Mouse (Mus musculus): Measurements from ENCODE around the gene Awat2. TPM values are rescaled to one million over a fixed set of nuclear protein-coding genes. Genes with fewer than 3 reads are reported as not detected.

The Awat2 gene
- polyA plus RNA-seq, 1 experiment from 2014 or later = 1.0 TPM

DNA sequence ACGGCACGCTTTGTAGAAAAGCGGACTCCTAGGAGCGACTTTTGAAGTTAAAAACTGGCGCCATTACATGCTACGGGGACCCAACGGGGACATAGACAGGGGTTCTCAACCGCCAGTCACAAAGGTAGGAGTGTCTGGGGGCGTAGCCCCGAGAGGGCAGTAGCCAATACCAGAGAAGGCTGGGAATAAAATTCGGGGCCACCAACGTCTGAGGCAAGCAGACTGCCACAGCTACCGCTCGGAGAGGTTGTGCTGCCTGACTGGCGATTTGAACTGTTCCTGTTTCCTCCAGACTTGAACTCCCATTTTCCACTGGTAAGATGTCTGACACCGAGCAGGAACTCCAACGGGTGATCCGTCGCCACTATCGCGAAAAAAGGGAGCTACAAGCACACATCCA lies 13.8 kb downstream of the Awat2 start, which contains the start of gene Otud6a:
Gene Otud6a, plus strand, starts transcription at position 321 of the 400 bp plus-strand sequence.
- 91% methylated on average over 21 of the region's 21 CpGs for WGBS
- ATAC-seq (ENCODE audit: insufficient number of reproducible peaks, low FRiP score, low TSS enrichment, low read depth) = no peak
- no peak for DNase-seq (ENCODE audit: low spot score)
- H3K9me3 ChIP-seq (ENCODE audit: control insufficient read depth, low read length) = no peaks in the 10 kb centered on the region
- no peaks in the 10 kb centered on the region for H3K4me1 ChIP-seq (ENCODE audit: control insufficient read depth, insufficient read depth, low read length)
- no peak within 1 kb of the TSS for H3K4me3 ChIP-seq (ENCODE audit: low read depth, low read length)
- no peak within 1 kb of the TSS for H3K9ac ChIP-seq (ENCODE audit: low read length)
- H3K27me3 ChIP-seq (ENCODE audit: control insufficient read depth, insufficient read depth, low read length) = peaks cover 4% of the 10 kb centered on the region; the same call in 1 of the 2 replicates
- no peaks in the 10 kb centered on the region for H3K36me3 ChIP-seq (ENCODE audit: control insufficient read depth, insufficient read depth, low read length)
- H3K27ac ChIP-seq (replicated peaks; ENCODE audit: low read depth, low read length) = no peak within 1 kb of the TSS
- no peak within 1 kb of the TSS for H3K4me2 ChIP-seq (ENCODE audit: low read depth, severe bottlenecking)

DNA sequence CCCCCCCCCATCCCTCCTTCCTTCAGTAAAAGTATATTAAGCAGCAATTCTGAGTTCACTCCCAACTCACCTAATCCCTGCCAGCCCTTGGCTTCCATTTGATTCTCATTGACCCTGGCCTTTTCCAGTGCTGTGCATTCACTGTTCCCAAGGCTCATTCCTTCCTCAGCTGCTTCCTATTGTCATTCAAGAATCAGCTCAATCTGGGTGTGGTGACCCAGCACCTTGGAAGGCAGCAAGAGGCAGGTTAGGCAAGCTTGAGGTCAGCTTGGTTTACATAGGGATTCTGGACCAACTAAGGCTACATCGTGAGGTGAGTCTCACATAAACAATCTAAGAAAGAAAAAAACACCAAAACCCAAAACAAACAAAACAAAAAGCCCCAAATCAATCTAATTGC lies 33.3 kb downstream of the Awat2 start:
- 0 out of 2 replicates have a peak, but pooled peaks cover 2% of the 10 kb centered on the region for H3K27me3 ChIP-seq (ENCODE audit: control insufficient read depth, insufficient read depth, low read length)
- no peak for DNase-seq (ENCODE audit: low spot score)
- WGBS = 68% methylated on average over 1 of the region's 1 CpGs

DNA sequence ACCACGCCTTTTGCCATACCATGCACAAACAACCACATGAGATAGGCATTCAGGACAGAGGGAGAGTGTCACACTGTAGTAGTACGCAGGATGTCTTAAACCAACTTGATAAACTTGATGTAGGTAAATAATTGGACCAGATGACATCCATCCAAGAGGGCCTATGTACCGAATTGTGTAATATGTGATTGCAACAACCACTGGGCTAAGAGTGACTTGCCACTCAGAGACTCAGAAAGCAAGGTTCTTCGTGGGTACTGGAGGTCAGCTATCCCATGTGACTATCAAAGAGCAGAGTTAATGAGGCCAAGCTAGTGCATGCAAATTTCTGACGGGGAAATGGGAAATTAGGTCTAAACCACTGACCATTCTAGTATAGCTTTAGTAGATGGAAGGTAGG lies 40.9 kb downstream of the Awat2 start:
- no peaks in the 10 kb centered on the region for H3K4me1 ChIP-seq (ENCODE audit: control insufficient read depth, insufficient read depth, low read length)
- no peak overlapping the region for H3K4me2 ChIP-seq (ENCODE audit: low read depth, severe bottlenecking)
- H3K4me3 ChIP-seq (ENCODE audit: low read depth, low read length) = no peak overlapping the region
- ATAC-seq (ENCODE audit: insufficient number of reproducible peaks, low FRiP score, low TSS enrichment, low read depth) = no peak
- H3K36me3 ChIP-seq (ENCODE audit: control insufficient read depth, insufficient read depth, low read length) = no peaks in the 10 kb centered on the region
- H3K27ac ChIP-seq (replicated peaks; ENCODE audit: low read depth, low read length) = no peak overlapping the region
- H3K9me3 ChIP-seq (ENCODE audit: control insufficient read depth, low read length) = no peaks in the 10 kb centered on the region
- WGBS = 83% methylated on average over 5 of the region's 5 CpGs
- H3K9ac ChIP-seq (ENCODE audit: low read length) = no peak overlapping the region
- 0 out of 2 replicates have a peak, but pooled peaks cover 4% of the 10 kb centered on the region for H3K27me3 ChIP-seq (ENCODE audit: control insufficient read depth, insufficient read depth, low read length)
- DNase-seq (ENCODE audit: low spot score) = no peak

More for the DNA sequence above, 33.3 kb downstream of the Awat2 start:
- ATAC-seq (ENCODE audit: insufficient number of reproducible peaks, low FRiP score, low TSS enrichment, low read depth) = no peak
- H3K36me3 ChIP-seq (ENCODE audit: control insufficient read depth, insufficient read depth, low read length) = no peaks in the 10 kb centered on the region
- H3K4me2 ChIP-seq (ENCODE audit: low read depth, severe bottlenecking) = no peak overlapping the region
- H3K9ac ChIP-seq (ENCODE audit: low read length) = no peak overlapping the region
- H3K4me1 ChIP-seq (ENCODE audit: control insufficient read depth, insufficient read depth, low read length) = no peaks in the 10 kb centered on the region
- H3K4me3 ChIP-seq (ENCODE audit: low read depth, low read length) = no peak overlapping the region
- no peaks in the 10 kb centered on the region for H3K9me3 ChIP-seq (ENCODE audit: control insufficient read depth, low read length)
- no peak overlapping the region for H3K27ac ChIP-seq (replicated peaks; ENCODE audit: low read depth, low read length)

DNA sequence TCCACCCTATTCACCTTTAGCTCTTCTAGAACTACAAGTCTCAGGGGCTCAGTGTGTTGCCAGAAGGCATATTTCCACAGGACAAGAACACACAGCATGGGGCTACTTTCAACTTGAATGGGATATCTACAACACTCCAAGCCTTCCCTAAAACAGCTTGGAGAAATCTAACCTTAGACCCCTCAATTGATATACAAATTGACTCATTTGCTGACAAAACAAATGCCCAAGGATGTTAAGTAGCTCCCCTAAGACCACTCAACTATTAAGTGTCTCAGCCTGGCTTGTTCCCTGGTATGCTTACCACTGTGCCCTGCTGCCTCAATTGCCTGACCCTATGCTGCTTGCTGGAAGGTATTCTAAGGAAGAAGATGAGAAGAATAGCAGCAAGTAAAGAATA lies 41.6 kb downstream of the Awat2 start:
- Histone ChIP-seq H3K9me3 (ENCODE audit: control insufficient read depth, low read length) (no peaks in the 10 kb centered on the region), H3K4me2 (ENCODE audit: low read depth, severe bottlenecking) (no peak overlapping the region), H3K9ac (ENCODE audit: low read length) (no peak overlapping the region), H3K4me1 (ENCODE audit: control insufficient read depth, insufficient read depth, low read length) (no peaks in the 10 kb centered on the region), H3K36me3 (ENCODE audit: control insufficient read depth, insufficient read depth, low read length) (no peaks in the 10 kb centered on the region), H3K4me3 (ENCODE audit: low read depth, low read length) (no peak overlapping the region), H3K27me3 (ENCODE audit: control insufficient read depth, insufficient read depth, low read length) (0 out of 2 replicates have a peak, but pooled peaks cover 8% of the 10 kb centered on the region), H3K27ac (replicated peaks; ENCODE audit: low read depth, low read length) (no peak overlapping the region)
- ATAC-seq (ENCODE audit: insufficient number of reproducible peaks, low FRiP score, low TSS enrichment, low read depth) = no peak
- DNase-seq (ENCODE audit: low spot score) = no peak

DNA sequence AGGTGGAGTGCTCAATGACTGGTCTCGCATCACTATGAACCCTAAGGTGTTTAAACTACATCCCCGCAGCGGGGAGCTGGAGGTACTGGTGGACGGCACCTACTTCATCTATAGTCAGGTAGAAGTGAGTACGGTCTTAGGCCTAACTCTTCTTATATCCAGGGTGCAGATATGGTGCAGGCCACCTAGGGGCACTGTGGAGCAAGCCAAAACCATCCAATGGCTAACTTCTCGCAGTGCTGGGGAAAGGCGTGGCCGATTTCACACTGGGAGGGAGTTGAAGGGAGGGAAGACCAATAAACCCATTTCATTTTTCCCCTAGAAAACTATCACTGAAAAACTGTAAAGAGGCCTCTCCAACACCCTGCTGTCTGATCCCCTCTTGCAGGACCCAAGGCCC lies 47.5 kb downstream of the Awat2 start:
- no peaks in the 10 kb centered on the region for H3K9me3 ChIP-seq (ENCODE audit: control insufficient read depth, low read length)
- H3K9ac ChIP-seq (ENCODE audit: low read length) = no peak overlapping the region
- H3K4me3 ChIP-seq (ENCODE audit: low read depth, low read length) = no peak overlapping the region
- H3K36me3 ChIP-seq (ENCODE audit: control insufficient read depth, insufficient read depth, low read length) = no peaks in the 10 kb centered on the region
- H3K27me3 ChIP-seq (ENCODE audit: control insufficient read depth, insufficient read depth, low read length) = 0 out of 2 replicates have a peak, but pooled peaks cover 6% of the 10 kb centered on the region
- WGBS = 81% methylated on average over 8 of the region's 8 CpGs
- no peaks in the 10 kb centered on the region for H3K4me1 ChIP-seq (ENCODE audit: control insufficient read depth, insufficient read depth, low read length)
- no peak overlapping the region for H3K27ac ChIP-seq (replicated peaks; ENCODE audit: low read depth, low read length)
- ATAC-seq (ENCODE audit: insufficient number of reproducible peaks, low FRiP score, low TSS enrichment, low read depth) (no peak), DNase-seq (ENCODE audit: low spot score) (no peak)
- H3K4me2 ChIP-seq (ENCODE audit: low read depth, severe bottlenecking) = no peak overlapping the region

DNA sequence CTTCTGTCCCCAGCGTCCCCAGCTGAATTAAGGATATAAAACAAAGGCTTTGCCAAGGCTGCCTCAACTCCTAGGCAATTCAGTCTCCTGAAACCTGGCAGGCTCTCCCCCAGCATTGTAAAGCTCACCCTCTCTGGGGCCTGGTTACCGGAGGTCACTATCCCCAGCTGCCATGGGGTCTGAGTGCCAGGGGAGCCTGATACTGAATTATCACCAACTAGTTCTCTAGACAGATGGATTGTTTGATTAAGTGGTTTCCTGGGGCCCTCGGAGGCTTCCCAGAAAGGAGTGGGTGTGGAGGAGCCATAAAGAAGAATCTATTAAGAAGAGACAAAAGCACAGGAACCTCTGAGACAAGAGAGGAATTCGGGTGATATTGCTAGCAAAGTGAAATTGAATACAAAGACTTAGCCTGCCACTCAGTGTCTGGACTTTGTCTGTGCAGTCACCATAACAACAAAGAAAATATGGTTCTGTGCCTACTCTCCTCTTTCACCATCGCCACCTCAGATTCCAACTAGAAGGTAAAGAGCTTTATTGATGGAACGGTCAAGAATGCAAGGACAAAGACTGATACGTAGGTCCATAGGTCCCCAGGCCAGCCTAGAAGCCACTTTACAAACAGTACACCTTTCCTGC lies 48.2 kb downstream of the Awat2 start:
- Histone ChIP-seq H3K27me3 (ENCODE audit: control insufficient read depth, insufficient read depth, low read length) (0 out of 2 replicates have a peak, but pooled peaks cover 6% of the 10 kb centered on the region), H3K4me3 (ENCODE audit: low read depth, low read length) (no peak overlapping the region), H3K27ac (replicated peaks; ENCODE audit: low read depth, low read length) (no peak overlapping the region), H3K4me2 (ENCODE audit: low read depth, severe bottlenecking) (no peak overlapping the region), H3K36me3 (ENCODE audit: control insufficient read depth, insufficient read depth, low read length) (no peaks in the 10 kb centered on the region), H3K9ac (ENCODE audit: low read length) (no peak overlapping the region), H3K4me1 (ENCODE audit: control insufficient read depth, insufficient read depth, low read length) (no peaks in the 10 kb centered on the region), H3K9me3 (ENCODE audit: control insufficient read depth, low read length) (no peaks in the 10 kb centered on the region)
- WGBS = 73% methylated on average over 7 of the region's 7 CpGs
- ATAC-seq (ENCODE audit: insufficient number of reproducible peaks, low FRiP score, low TSS enrichment, low read depth) (no peak), DNase-seq (ENCODE audit: low spot score) (no peak)

DNA sequence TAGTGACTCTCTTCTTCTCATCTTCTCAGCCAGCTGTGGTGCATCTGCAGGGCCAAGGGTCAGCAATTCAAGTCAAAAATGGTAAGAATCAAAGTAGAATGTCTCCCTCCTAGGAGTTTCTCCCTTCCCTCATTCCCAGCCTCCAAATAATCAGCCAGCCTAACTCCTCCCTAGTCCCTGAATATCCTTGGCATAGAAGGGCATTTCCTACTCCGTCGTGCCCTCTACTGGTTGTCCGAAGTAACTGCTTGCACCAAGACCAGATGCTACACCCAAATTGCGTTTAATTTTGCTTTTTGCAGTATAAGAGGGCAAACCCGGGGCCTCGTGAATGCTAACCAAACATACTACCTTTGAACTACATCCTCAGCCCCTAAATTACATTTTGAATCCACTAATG lies 50.2 kb downstream of the Awat2 start:
- ATAC-seq (ENCODE audit: insufficient number of reproducible peaks, low FRiP score, low TSS enrichment, low read depth) (no peak), DNase-seq (ENCODE audit: low spot score) (peak; percentile 56)
- no peak overlapping the region for H3K4me2 ChIP-seq (ENCODE audit: low read depth, severe bottlenecking)
- H3K27ac ChIP-seq (replicated peaks; ENCODE audit: low read depth, low read length) = no peak overlapping the region
- H3K9ac ChIP-seq (ENCODE audit: low read length) = no peak overlapping the region
- H3K27me3 ChIP-seq (ENCODE audit: control insufficient read depth, insufficient read depth, low read length) = 0 out of 2 replicates have a peak, but pooled peaks cover 6% of the 10 kb centered on the region
- no peaks in the 10 kb centered on the region for H3K36me3 ChIP-seq (ENCODE audit: control insufficient read depth, insufficient read depth, low read length)
- no peaks in the 10 kb centered on the region for H3K9me3 ChIP-seq (ENCODE audit: control insufficient read depth, low read length)
- no peak overlapping the region for H3K4me3 ChIP-seq (ENCODE audit: low read depth, low read length)
- H3K4me1 ChIP-seq (ENCODE audit: control insufficient read depth, insufficient read depth, low read length) = no peaks in the 10 kb centered on the region
- 24% methylated on average over 6 of the region's 6 CpGs for WGBS

DNA sequence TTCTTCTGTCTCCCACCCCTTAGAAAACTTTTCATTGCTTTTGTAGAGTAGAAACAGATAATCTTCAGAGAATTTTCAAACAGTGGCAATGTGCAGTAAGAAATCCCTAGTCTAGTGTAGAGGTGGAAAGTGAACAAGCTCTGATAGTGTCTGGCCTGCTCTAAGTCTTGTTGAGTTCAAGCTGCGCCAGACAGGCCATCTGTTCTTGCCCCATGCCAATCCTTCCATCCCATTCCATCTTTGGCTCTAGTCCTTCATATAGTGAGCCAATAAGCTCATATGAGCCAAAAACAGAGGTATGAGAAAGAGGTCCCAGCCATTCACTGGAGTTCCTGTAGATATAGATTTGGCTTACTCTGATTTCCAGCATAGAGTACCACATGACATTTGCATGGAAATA lies 52.6 kb downstream of the Awat2 start:
- Histone ChIP-seq H3K9ac (ENCODE audit: low read length) (no peak overlapping the region), H3K36me3 (ENCODE audit: control insufficient read depth, insufficient read depth, low read length) (no peaks in the 10 kb centered on the region), H3K27me3 (ENCODE audit: control insufficient read depth, insufficient read depth, low read length) (0 out of 2 replicates have a peak, but pooled peaks cover 2% of the 10 kb centered on the region), H3K4me2 (ENCODE audit: low read depth, severe bottlenecking) (no peak overlapping the region), H3K9me3 (ENCODE audit: control insufficient read depth, low read length) (no peaks in the 10 kb centered on the region), H3K27ac (replicated peaks; ENCODE audit: low read depth, low read length) (no peak overlapping the region), H3K4me1 (ENCODE audit: control insufficient read depth, insufficient read depth, low read length) (no peaks in the 10 kb centered on the region), H3K4me3 (ENCODE audit: low read depth, low read length) (no peak overlapping the region)
- no peak for ATAC-seq (ENCODE audit: insufficient number of reproducible peaks, low FRiP score, low TSS enrichment, low read depth)
- DNase-seq (ENCODE audit: low spot score) = no peak
- 86% methylated on average over 1 of the region's 1 CpGs for WGBS

DNA sequence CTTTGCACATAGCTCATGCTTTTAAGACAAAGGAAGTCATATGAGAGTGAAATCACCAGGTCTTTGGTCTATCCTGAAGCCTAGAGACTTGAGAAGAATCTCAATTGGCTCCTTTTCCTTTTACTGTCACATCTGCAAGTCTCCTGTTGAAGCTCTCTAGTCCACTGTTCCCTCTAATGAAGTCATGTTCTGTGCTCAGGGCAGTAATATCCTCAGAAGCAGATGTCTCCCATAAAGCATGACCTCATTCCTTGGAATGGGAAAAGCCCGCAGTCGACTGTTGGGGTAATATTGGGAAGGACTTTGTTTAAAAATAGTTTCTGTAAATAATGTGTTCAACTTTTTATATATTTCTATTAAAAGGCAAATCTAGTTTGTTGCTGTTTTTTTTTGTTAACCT lies 85.5 kb downstream of the Awat2 start:
- Histone ChIP-seq H3K4me1 (ENCODE audit: control insufficient read depth, insufficient read depth, low read length) (no peaks in the 10 kb centered on the region), H3K36me3 (ENCODE audit: control insufficient read depth, insufficient read depth, low read length) (no peaks in the 10 kb centered on the region), H3K27ac (replicated peaks; ENCODE audit: low read depth, low read length) (no peak overlapping the region), H3K27me3 (ENCODE audit: control insufficient read depth, insufficient read depth, low read length) (no peaks in the 10 kb centered on the region), H3K9ac (ENCODE audit: low read length) (no peak overlapping the region), H3K9me3 (ENCODE audit: control insufficient read depth, low read length) (no peaks in the 10 kb centered on the region), H3K4me2 (ENCODE audit: low read depth, severe bottlenecking) (no peak overlapping the region), H3K4me3 (ENCODE audit: low read depth, low read length) (no peak overlapping the region)
- ATAC-seq (ENCODE audit: insufficient number of reproducible peaks, low FRiP score, low TSS enrichment, low read depth) = no peak
- WGBS = 78% methylated on average over 2 of the region's 2 CpGs
- DNase-seq (ENCODE audit: low spot score) = no peak
